ENCODE assay signal across 26 mouse cellular contexts in the genomic region with DNA sequence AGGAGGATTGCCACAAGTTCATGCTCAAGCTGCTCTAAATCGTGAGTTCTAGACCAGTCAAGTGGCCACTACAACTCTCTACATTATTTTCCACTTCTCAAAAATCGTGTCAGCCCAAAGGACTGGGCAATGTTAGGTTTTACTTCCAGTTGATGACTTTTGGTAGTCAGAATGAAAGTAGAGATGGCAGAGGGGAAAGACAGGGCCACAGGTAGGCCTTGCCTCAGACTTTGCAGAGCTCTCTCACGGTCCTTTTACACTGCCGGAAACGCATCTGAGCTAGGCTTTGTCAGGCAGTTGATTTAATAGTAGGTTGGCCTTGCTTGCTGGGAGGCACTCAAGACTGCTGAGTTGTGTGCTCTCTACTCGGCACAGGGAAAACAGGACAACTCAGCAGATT. TPM values are rescaled to one million over a fixed set of nuclear protein-coding genes. Genes with fewer than 3 reads are reported as not detected.
DNase-seq lines count a peak whose midpoint lies in the region; ATAC-seq lines count a peak whose summit lies in the region.
"Had no signal": no experiment of that assay in that cellular context is flagged by ENCODE, and none has a peak within 500 bp of the region (broad histone marks: within the 10 kb centered on the region; RNA-seq: fewer than 3 reads in every experiment).

No protein-coding gene starts in this region.

- 0 out of 2 replicates have a peak overlapping the region, but pooled peaks have one; percentile 9 for H3K27ac ChIP-seq in forebrain, embryonic 10.5 days
- no peak overlapping the region for H3K27ac ChIP-seq in forebrain, embryonic 14.5 days (ENCODE audit: low read depth, low read length)
- H3K27ac ChIP-seq in hindbrain, embryonic 14.5 days, result no peak overlapping the region
- H3K27ac ChIP-seq: embryonic facial prominence, embryonic 13.5 days; forebrain, embryonic 13.5 days; gastrocnemius, adult 2 months; hindbrain, embryonic 12.5 days; limb, embryonic 12.5 days; liver, embryonic 14.5 days; lung, embryonic 15.5 days; midbrain, embryonic 15.5 days; neural tube, embryonic 13.5 days had no signal

- DNase-seq in forebrain, embryonic 10.5 days (ENCODE audit: extremely low spot score, low spot score), result no peak
- no peak for DNase-seq in forebrain, embryonic 14.5 days (ENCODE audit: low spot score)
- peak; percentile 60 for DNase-seq in adrenal gland, postnatal 10 days
- DNase-seq in hindbrain, embryonic 14.5 days (ENCODE audit: low spot score), result no peak
- DNase-seq: cerebellum, adult 18-20 months; cerebellum, postnatal 36 days; embryo, embryonic 11 days; gastrocnemius, adult 2 months; kidney, adult 9 months; kidney, postnatal 25 days; retina, postnatal 1 day; right cerebral cortex, postnatal 25 days; spleen, adult 18-20 months had no signal

- H3K9me3 ChIP-seq in forebrain, embryonic 10.5 days, result no peaks in the 10 kb centered on the region
- H3K9me3 ChIP-seq in forebrain, embryonic 14.5 days (replicated peaks; ENCODE audit: control insufficient read depth, low read length), result no peaks in the 10 kb centered on the region
- no peaks in the 10 kb centered on the region for H3K9me3 ChIP-seq in megakaryocyte, embryonic 14.5 days
- no peaks in the 10 kb centered on the region for H3K9me3 ChIP-seq in hindbrain, embryonic 14.5 days (ENCODE audit: control insufficient read depth, low read length)
- H3K9me3 ChIP-seq: embryonic facial prominence, embryonic 13.5 days; forebrain, embryonic 13.5 days; hindbrain, embryonic 12.5 days; limb, embryonic 12.5 days; lung, embryonic 15.5 days; midbrain, embryonic 15.5 days; neural tube, embryonic 13.5 days had no signal

- peaks cover 14% of the 10 kb centered on the region for H3K36me3 ChIP-seq in forebrain, embryonic 10.5 days (replicated peaks)
- no peaks in the 10 kb centered on the region; the same call in 1 of the 2 replicates for H3K36me3 ChIP-seq in forebrain, embryonic 14.5 days (ENCODE audit: control insufficient read depth, insufficient read depth, low read length)
- peaks cover 9% of the 10 kb centered on the region for H3K36me3 ChIP-seq in megakaryocyte, embryonic 14.5 days (replicated peaks; ENCODE audit: low read length)
- H3K36me3 ChIP-seq in hindbrain, embryonic 14.5 days (replicated peaks; ENCODE audit: control insufficient read depth, insufficient read depth), result peaks cover 8% of the 10 kb centered on the region
- H3K36me3 ChIP-seq: hindbrain, embryonic 12.5 days had no signal

- no peaks in the 10 kb centered on the region for H3K27me3 ChIP-seq in forebrain, embryonic 10.5 days (ENCODE audit: poor library complexity, severe bottlenecking)
- no peaks in the 10 kb centered on the region for H3K27me3 ChIP-seq in forebrain, embryonic 14.5 days (replicated peaks; ENCODE audit: control insufficient read depth, insufficient read depth, low read length)
- no peaks in the 10 kb centered on the region for H3K27me3 ChIP-seq in megakaryocyte, embryonic 14.5 days (replicated peaks)
- no peaks in the 10 kb centered on the region for H3K27me3 ChIP-seq in hindbrain, embryonic 14.5 days (ENCODE audit: control insufficient read depth, insufficient read depth, low read length)
- H3K27me3 ChIP-seq: embryonic facial prominence, embryonic 13.5 days; forebrain, embryonic 13.5 days; hindbrain, embryonic 12.5 days; limb, embryonic 12.5 days; lung, embryonic 15.5 days; midbrain, embryonic 15.5 days; neural tube, embryonic 13.5 days had no signal

- H3K4me3 ChIP-seq in forebrain, embryonic 10.5 days, result no peak overlapping the region
- H3K4me3 ChIP-seq in forebrain, embryonic 14.5 days (ENCODE audit: low read depth, low read length), result no peak overlapping the region
- peak overlapping the region; percentile 42 for H3K4me3 ChIP-seq in megakaryocyte, embryonic 14.5 days (replicated peaks)
- H3K4me3 ChIP-seq in hindbrain, embryonic 14.5 days (replicated peaks; ENCODE audit: low read length), result no peak overlapping the region
- H3K4me3 ChIP-seq: embryonic facial prominence, embryonic 13.5 days; erythroblast, embryonic 14.5 days; forebrain, embryonic 13.5 days; gastrocnemius, adult 2 months; hindbrain, embryonic 12.5 days; limb, embryonic 12.5 days; lung, embryonic 15.5 days; midbrain, embryonic 15.5 days; myocyte; neural tube, embryonic 13.5 days had no signal

- 87% methylated on average over 6 of the region's 6 CpGs for WGBS in forebrain, embryonic 10.5 days
- WGBS in forebrain, embryonic 14.5 days, result 81% methylated on average over 6 of the region's 6 CpGs
- WGBS in hindbrain, embryonic 14.5 days, result 74% methylated on average over 6 of the region's 6 CpGs

- no peak for ATAC-seq in forebrain, embryonic 14.5 days
- no peak for ATAC-seq in megakaryocyte, adult 5-6 weeks (ENCODE audit: poor library complexity, severe bottlenecking)
- ATAC-seq in cerebellum, adult (ENCODE audit: insufficient number of reproducible peaks, low FRiP score, low TSS enrichment), result no peak
- no peak for ATAC-seq in hindbrain, embryonic 14.5 days (ENCODE audit: low FRiP score)
- ATAC-seq: forebrain, embryonic 13.5 days; midbrain, embryonic 15.5 days had no signal

- H3K9ac ChIP-seq in forebrain, embryonic 14.5 days (ENCODE audit: low read length), result no peak overlapping the region
- no peak overlapping the region for H3K9ac ChIP-seq in hindbrain, embryonic 14.5 days
- H3K9ac ChIP-seq: embryonic facial prominence, embryonic 13.5 days; forebrain, embryonic 13.5 days; hindbrain, embryonic 12.5 days; limb, embryonic 12.5 days; liver, embryonic 14.5 days; lung, embryonic 15.5 days; midbrain, embryonic 15.5 days; neural tube, embryonic 13.5 days had no signal

- no peak overlapping the region for H3K4me2 ChIP-seq in forebrain, embryonic 14.5 days (ENCODE audit: low read length)
- H3K4me2 ChIP-seq in hindbrain, embryonic 14.5 days (replicated peaks), result no peak overlapping the region
- H3K4me2 ChIP-seq: embryonic facial prominence, embryonic 13.5 days; forebrain, embryonic 13.5 days; hindbrain, embryonic 12.5 days; limb, embryonic 12.5 days; lung, embryonic 15.5 days; midbrain, embryonic 15.5 days; neural tube, embryonic 13.5 days had no signal

- peaks cover 44% of the 10 kb centered on the region for H3K4me1 ChIP-seq in forebrain, embryonic 10.5 days
- H3K4me1 ChIP-seq in forebrain, embryonic 14.5 days (ENCODE audit: control insufficient read depth, insufficient read depth, low read length), result peaks cover 15% of the 10 kb centered on the region
- H3K4me1 ChIP-seq in megakaryocyte, embryonic 14.5 days, result peaks cover 66% of the 10 kb centered on the region
- peaks cover 22% of the 10 kb centered on the region for H3K4me1 ChIP-seq in hindbrain, embryonic 14.5 days (replicated peaks; ENCODE audit: control insufficient read depth, insufficient read depth, low read length)

RNA-seq across cellular contexts. Expression of a gene that starts 1.7 kb away (rescaled TPM):
- 48.0 and 49.3 TPM in 2 replicates for polyA plus RNA-seq in forebrain, embryonic 10.5 days (2016; fragmentation: Nextera tagmentation; extraction: Ambion mirVana)
- polyA plus RNA-seq in forebrain, embryonic 14.5 days (2014; fragmentation: Nextera tagmentation; extraction: Ambion mirVana), result 38.2 and 39.7 TPM in 2 replicates
- 7.1 and 9.5 TPM in 2 replicates for polyA plus RNA-seq in megakaryocyte, embryonic 14.5 days (2012; ENCODE audit: insufficient read depth, low replicate concordance)
- total RNA-seq in megakaryocyte, adult 5-6 weeks (2015), result 37.7 and 39.4 TPM in 2 replicates
- 15.2 and 17.4 TPM in 2 replicates for total RNA-seq in megakaryocyte, adult 5-6 weeks (2017)
- 10 to 100 TPM; 25.2 to 27.7 TPM for total RNA-seq in adrenal gland, postnatal 10 days (2021)
- polyA plus RNA-seq in hindbrain, embryonic 14.5 days (2014; fragmentation: Nextera tagmentation; extraction: Ambion mirVana), result 34.6 and 36.1 TPM in 2 replicates

RNA-seq across cellular contexts. Expression of a gene that starts 4.1 kb away (rescaled TPM):
- polyA plus RNA-seq in forebrain, embryonic 10.5 days (2016; fragmentation: Nextera tagmentation; extraction: Ambion mirVana), result 8.3 and 8.7 TPM in 2 replicates
- 16.3 and 22.2 TPM in 2 replicates for polyA plus RNA-seq in forebrain, embryonic 14.5 days (2014; fragmentation: Nextera tagmentation; extraction: Ambion mirVana)
- 44.6 and 94.5 TPM in 2 replicates for polyA plus RNA-seq in megakaryocyte, embryonic 14.5 days (2012; ENCODE audit: insufficient read depth, low replicate concordance)
- 12.0 and 16.4 TPM in 2 replicates for total RNA-seq in megakaryocyte, adult 5-6 weeks (2015)
- total RNA-seq in megakaryocyte, adult 5-6 weeks (2017), result 11.0 and 13.4 TPM in 2 replicates
- total RNA-seq in adrenal gland, postnatal 10 days (2021), result 10 to 100 TPM; 19.3 to 25.1 TPM
- polyA plus RNA-seq in hindbrain, embryonic 14.5 days (2014; fragmentation: Nextera tagmentation; extraction: Ambion mirVana), result 24.0 and 25.6 TPM in 2 replicates

RNA-seq across cellular contexts. Expression of a gene that starts 10.3 kb away (rescaled TPM):
- 524 and 528 TPM in 2 replicates for polyA plus RNA-seq in forebrain, embryonic 10.5 days (2016; fragmentation: Nextera tagmentation; extraction: Ambion mirVana)
- polyA plus RNA-seq in forebrain, embryonic 14.5 days (2014; fragmentation: Nextera tagmentation; extraction: Ambion mirVana), result 215 and 240 TPM in 2 replicates
- polyA plus RNA-seq in megakaryocyte, embryonic 14.5 days (2012; ENCODE audit: insufficient read depth, low replicate concordance), result 416 and 1,650 TPM in 2 replicates
- 136 and 144 TPM in 2 replicates for total RNA-seq in megakaryocyte, adult 5-6 weeks (2015)
- total RNA-seq in megakaryocyte, adult 5-6 weeks (2017), result 239 and 262 TPM in 2 replicates
- total RNA-seq in adrenal gland, postnatal 10 days (2021), result 10 to 100 TPM; 87.2 to 99.6 TPM
- 102 and 107 TPM in 2 replicates for polyA plus RNA-seq in hindbrain, embryonic 14.5 days (2014; fragmentation: Nextera tagmentation; extraction: Ambion mirVana)

RNA-seq across cellular contexts. Expression of a gene that starts 18.7 kb away (rescaled TPM):
- 32.8 and 33.0 TPM in 2 replicates for polyA plus RNA-seq in forebrain, embryonic 10.5 days (2016; fragmentation: Nextera tagmentation; extraction: Ambion mirVana)
- 18.4 and 24.8 TPM in 2 replicates for polyA plus RNA-seq in forebrain, embryonic 14.5 days (2014; fragmentation: Nextera tagmentation; extraction: Ambion mirVana)
- polyA plus RNA-seq in megakaryocyte, embryonic 14.5 days (2012; ENCODE audit: insufficient read depth, low replicate concordance), result 1.3 and 4.9 TPM in 2 replicates
- total RNA-seq in megakaryocyte, adult 5-6 weeks (2015), result 12.3 and 18.4 TPM in 2 replicates
- 13.1 and 15.3 TPM in 2 replicates for total RNA-seq in megakaryocyte, adult 5-6 weeks (2017)
- total RNA-seq in adrenal gland, postnatal 10 days (2021), result 10 to 100 TPM; 17.3 to 24.4 TPM
- polyA plus RNA-seq in hindbrain, embryonic 14.5 days (2014; fragmentation: Nextera tagmentation; extraction: Ambion mirVana), result 17.4 and 17.9 TPM in 2 replicates

RNA-seq across cellular contexts. Expression of a gene that starts 19.9 kb away (rescaled TPM):
- 196 and 210 TPM in 2 replicates for polyA plus RNA-seq in forebrain, embryonic 10.5 days (2016; fragmentation: Nextera tagmentation; extraction: Ambion mirVana)
- 68.5 and 74.3 TPM in 2 replicates for polyA plus RNA-seq in forebrain, embryonic 14.5 days (2014; fragmentation: Nextera tagmentation; extraction: Ambion mirVana)
- 51.1 and 76.9 TPM in 2 replicates for polyA plus RNA-seq in megakaryocyte, embryonic 14.5 days (2012; ENCODE audit: insufficient read depth, low replicate concordance)
- 63.1 and 83.4 TPM in 2 replicates for total RNA-seq in megakaryocyte, adult 5-6 weeks (2015)
- total RNA-seq in megakaryocyte, adult 5-6 weeks (2017), result 31.2 and 41.1 TPM in 2 replicates
- 100 to 1,000 TPM in 1 of 2 experiments, 10 to 100 TPM in 1; 86.7 to 101 TPM for total RNA-seq in adrenal gland, postnatal 10 days (2021)
- polyA plus RNA-seq in hindbrain, embryonic 14.5 days (2014; fragmentation: Nextera tagmentation; extraction: Ambion mirVana), result 60.8 and 62.2 TPM in 2 replicates
